Mouse (Mus musculus): Measurements from ENCODE around the gene Arpc5l.

DNA sequence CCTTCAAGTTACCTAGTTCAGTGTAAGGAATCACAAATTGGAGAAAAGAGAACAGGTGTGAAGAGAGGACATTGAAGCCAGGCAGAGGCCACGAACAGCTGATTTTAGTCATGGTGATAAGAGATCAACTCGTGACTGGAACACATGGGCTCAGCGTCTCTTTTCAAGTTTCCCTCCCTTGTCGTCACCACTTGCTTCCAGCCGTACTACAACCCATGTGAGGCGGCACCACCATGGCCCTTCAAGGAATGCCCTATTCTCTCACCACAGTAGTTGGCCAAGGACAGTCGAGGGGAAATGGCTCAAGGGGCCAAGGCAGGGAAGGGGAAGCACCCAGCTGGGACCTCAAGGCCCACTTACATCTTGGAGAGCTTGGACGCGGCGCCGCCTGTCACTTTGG is 776 bp upstream of the Arpc5l start:
- TF ChIP-seq POLR2A (IDR thresholded peaks at IDR 0.05; ENCODE audit: low read depth, low read length) (no peak), CTCF (IDR thresholded peaks at IDR 0.05; ENCODE audit: extremely low read depth, insufficient read depth, insufficient read length, insufficient replicate concordance) (no peak)

Measured in spleen, adult 2 months (tissue).